Mouse (Mus musculus): ENCODE measurements around the gene 2310011J03Rik. TPM values are rescaled to one million over a fixed set of nuclear protein-coding genes. Genes with fewer than 3 reads are reported as not detected.

The 2310011J03Rik gene
- polyA plus RNA-seq, 2 experiments = 45.1 to 46.1 TPM

DNA sequence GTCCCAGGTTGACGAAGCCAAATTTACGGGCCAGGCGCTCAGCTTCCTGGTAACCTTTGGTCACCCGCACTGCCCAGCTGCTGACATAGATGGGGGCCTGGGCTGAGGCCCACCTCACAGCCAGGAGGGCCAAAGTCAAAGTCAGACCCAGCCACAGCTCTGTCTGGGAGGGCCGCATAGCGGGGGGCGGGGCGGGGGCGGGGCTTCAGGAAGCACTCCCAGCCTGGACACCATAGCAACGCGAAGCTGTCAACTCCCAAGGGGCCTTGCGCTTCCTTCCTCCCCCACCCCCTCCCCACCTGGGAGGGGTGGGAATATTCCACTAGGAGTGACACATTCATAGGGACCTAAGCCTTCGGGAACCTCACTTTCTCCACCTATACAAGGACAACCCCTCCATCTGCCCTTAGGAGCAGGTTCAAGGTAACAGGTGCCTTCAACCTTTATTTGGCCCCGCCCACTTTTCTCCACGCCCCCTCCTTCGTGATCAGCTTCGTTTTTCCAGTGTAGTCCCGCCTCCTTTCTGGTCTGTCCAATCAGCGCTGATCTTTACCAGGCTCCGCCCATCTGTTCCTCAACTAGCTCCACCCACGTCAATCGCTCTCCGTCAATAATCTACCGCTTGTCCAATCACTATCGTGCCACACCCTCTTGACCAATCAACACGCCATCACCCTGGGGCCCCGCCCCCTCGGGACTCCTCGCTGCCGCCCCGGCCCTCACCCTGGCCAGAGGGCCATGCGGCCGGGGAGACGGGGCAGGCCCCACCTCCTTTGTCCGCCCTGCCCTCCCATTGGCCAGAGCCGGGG lies 9.1 kb upstream of the 2310011J03Rik start, which contains the start of the genes Pcsk4 and Reep6:
Gene Pcsk4 (minus strand): TSS at position 226 of the 809 bp plus-strand sequence.
Gene Reep6 (plus strand): TSS at position 681 of the 809 bp plus-strand sequence.
- peak; percentile 94 for ATAC-seq (ENCODE audit: low FRiP score, low read depth)
- TF ChIP-seq POLR2A (IDR thresholded peaks at IDR 0.05; ENCODE audit: borderline replicate concordance, extremely low read depth, insufficient read depth, insufficient read length) = no peak
- Histone ChIP-seq H3K4me1 (ENCODE audit: control insufficient read depth, insufficient read depth, low read length) (peaks cover 10% of the 10 kb centered on the region), H3K4me3 (replicated peaks; ENCODE audit: low read length) (peak within 1 kb of the TSS; percentile 47), H3K27ac (replicated peaks; ENCODE audit: low read depth, low read length) (no peak within 1 kb of the TSS), H3K36me3 (ENCODE audit: control insufficient read depth, insufficient read depth, low read length) (no peaks in the 10 kb centered on the region), H3K9ac (ENCODE audit: low read depth, low read length, severe bottlenecking) (peak within 1 kb of the TSS; percentile 32), H3K9me3 (ENCODE audit: control insufficient read depth, low read length) (no peaks in the 10 kb centered on the region), H3K27me3 (ENCODE audit: control insufficient read depth, insufficient read depth, low read length) (no peaks in the 10 kb centered on the region), H3K4me2 (replicated peaks; ENCODE audit: low read depth, low read length, severe bottlenecking) (peak within 1 kb of the TSS; percentile 81)
- 3% methylated on average over 33 of the region's 36 CpGs for WGBS
- peak; percentile 90 for DNase-seq (ENCODE audit: low spot score)

DNA sequence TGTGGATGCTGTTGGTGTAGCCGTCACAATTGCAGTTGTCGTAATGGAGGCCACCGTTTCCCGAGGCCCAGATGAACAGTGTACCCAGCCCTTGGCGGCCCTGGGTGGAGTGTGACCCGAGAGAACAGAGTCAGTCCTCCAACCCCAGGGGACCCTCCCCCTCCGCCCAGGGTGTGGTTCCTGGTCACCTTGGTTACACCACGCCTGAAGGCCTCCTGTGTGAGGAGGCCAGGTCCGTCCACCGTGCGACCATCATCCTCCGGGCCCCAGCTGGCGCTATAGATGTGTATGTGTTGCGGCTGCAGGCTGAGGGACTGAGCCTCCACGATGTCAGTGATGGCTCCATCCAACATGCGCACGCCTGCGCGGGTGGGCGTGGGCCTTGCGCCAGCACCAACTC lies 4.7 kb upstream of the 2310011J03Rik start:
- H3K4me3 ChIP-seq (replicated peaks; ENCODE audit: low read length) = no peak overlapping the region
- TF ChIP-seq POLR2A (IDR thresholded peaks at IDR 0.05; ENCODE audit: borderline replicate concordance, extremely low read depth, insufficient read depth, insufficient read length) = no peak
- no peak overlapping the region for H3K4me2 ChIP-seq (replicated peaks; ENCODE audit: low read depth, low read length, severe bottlenecking)
- peaks cover 12% of the 10 kb centered on the region; the same call in 1 of the 2 replicates for H3K4me1 ChIP-seq (ENCODE audit: control insufficient read depth, insufficient read depth, low read length)
- WGBS = 80% methylated on average over 21 of the region's 21 CpGs
- H3K36me3 ChIP-seq (ENCODE audit: control insufficient read depth, insufficient read depth, low read length) = no peaks in the 10 kb centered on the region
- ATAC-seq (ENCODE audit: low FRiP score, low read depth) = no peak
- no peak for DNase-seq (ENCODE audit: low spot score)
- no peak overlapping the region for H3K9ac ChIP-seq (ENCODE audit: low read depth, low read length, severe bottlenecking)
- H3K27me3 ChIP-seq (ENCODE audit: control insufficient read depth, insufficient read depth, low read length) = no peaks in the 10 kb centered on the region
- no peak overlapping the region for H3K27ac ChIP-seq (replicated peaks; ENCODE audit: low read depth, low read length)
- H3K9me3 ChIP-seq (ENCODE audit: control insufficient read depth, low read length) = no peaks in the 10 kb centered on the region

- no peak for ATAC-seq (ENCODE audit: low FRiP score, low read depth)
- no peak for TF ChIP-seq POLR2A (IDR thresholded peaks at IDR 0.05; ENCODE audit: borderline replicate concordance, extremely low read depth, insufficient read depth, insufficient read length)
- Histone ChIP-seq H3K27me3 (ENCODE audit: control insufficient read depth, insufficient read depth, low read length) (no peaks in the 10 kb centered on the region), H3K9ac (ENCODE audit: low read depth, low read length, severe bottlenecking) (no peak overlapping the region), H3K4me1 (ENCODE audit: control insufficient read depth, insufficient read depth, low read length) (peaks cover 9% of the 10 kb centered on the region; the same call in 1 of the 2 replicates), H3K4me3 (replicated peaks; ENCODE audit: low read length) (peak overlapping the region; percentile 60; the same call in 1 of the 2 replicates), H3K9me3 (ENCODE audit: control insufficient read depth, low read length) (no peaks in the 10 kb centered on the region), H3K4me2 (replicated peaks; ENCODE audit: low read depth, low read length, severe bottlenecking) (peak overlapping the region; percentile 99), H3K36me3 (ENCODE audit: control insufficient read depth, insufficient read depth, low read length) (no peaks in the 10 kb centered on the region), H3K27ac (replicated peaks; ENCODE audit: low read depth, low read length) (no peak overlapping the region)
- 77% methylated on average over 16 of the region's 17 CpGs for WGBS
- no peak for DNase-seq (ENCODE audit: low spot score)
These were observed 4.0 kb upstream of the 2310011J03Rik start for GRCm38 (mm10) chr10:80324120-80325037.

DNA sequence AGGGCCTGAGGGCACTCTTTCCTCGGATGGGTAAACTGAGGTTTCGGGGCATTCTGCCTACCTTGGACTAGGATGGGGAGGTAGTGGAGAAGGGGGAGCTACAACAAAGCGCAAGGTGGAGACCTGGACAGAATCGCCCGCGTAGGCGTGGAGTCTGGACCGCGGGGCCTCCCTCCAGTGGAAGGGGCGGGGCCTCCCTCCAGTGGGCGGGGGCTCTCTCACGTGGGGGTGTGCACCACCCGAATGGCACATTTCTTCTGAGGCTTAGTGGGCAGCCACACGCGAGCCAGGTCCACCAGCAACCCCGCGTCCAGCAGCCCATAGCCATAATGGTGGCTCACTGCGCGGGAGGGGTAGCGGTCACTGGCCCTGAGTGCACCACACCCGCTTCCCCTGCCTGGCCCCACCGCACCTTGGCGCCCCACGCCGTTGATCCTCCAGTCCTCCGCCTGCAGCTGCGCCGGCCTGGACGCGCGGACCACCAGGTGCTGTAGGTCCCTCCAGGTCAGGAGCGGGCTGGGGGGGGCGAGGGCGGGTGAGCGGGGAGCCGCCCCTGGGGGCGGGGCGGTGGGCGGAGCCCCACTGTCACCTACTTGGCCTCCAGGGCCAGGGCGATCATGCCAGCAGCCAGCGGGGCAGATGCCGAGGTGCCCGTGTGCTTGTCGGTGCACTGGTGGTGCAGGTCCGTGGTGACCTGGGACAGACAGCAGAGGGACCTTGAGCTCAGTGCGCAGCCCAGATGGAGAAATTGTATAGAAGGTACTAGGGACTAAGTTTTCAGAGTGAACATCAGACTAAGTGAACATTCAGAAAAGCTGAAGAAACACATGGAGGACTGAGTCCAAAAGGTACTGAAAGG lies 3.2 kb upstream of the 2310011J03Rik start:
- TF ChIP-seq POLR2A (IDR thresholded peaks at IDR 0.05; ENCODE audit: borderline replicate concordance, extremely low read depth, insufficient read depth, insufficient read length) = no peak
- WGBS = 1% methylated on average over 36 of the region's 46 CpGs

More for the DNA sequence above, 3.2 kb upstream of the 2310011J03Rik start:
- Histone ChIP-seq H3K4me1 (ENCODE audit: control insufficient read depth, insufficient read depth, low read length) (peaks cover 10% of the 10 kb centered on the region; the same call in 1 of the 2 replicates), H3K9ac (ENCODE audit: low read depth, low read length, severe bottlenecking) (peak overlapping the region; percentile 64), H3K4me2 (replicated peaks; ENCODE audit: low read depth, low read length, severe bottlenecking) (peak overlapping the region; percentile 99), H3K27me3 (ENCODE audit: control insufficient read depth, insufficient read depth, low read length) (no peaks in the 10 kb centered on the region), H3K4me3 (replicated peaks; ENCODE audit: low read length) (peak overlapping the region; percentile 60), H3K9me3 (ENCODE audit: control insufficient read depth, low read length) (no peaks in the 10 kb centered on the region), H3K27ac (replicated peaks; ENCODE audit: low read depth, low read length) (no peak overlapping the region), H3K36me3 (ENCODE audit: control insufficient read depth, insufficient read depth, low read length) (peaks cover 6% of the 10 kb centered on the region; the same call in 1 of the 2 replicates)
- DNase-seq (ENCODE audit: low spot score) = no peak
- peak; percentile 48 for ATAC-seq (ENCODE audit: low FRiP score, low read depth)

All from limb, embryonic 14.5 days (tissue).